Mouse (Mus musculus) thymus, adult 2 months (tissue): ENCODE results near the gene A730049H05Rik.

Experiments used
- CTCF ChIP-seq: fragments of 200-500 bp; IDR thresholded peaks from 2 replicates; pipeline ENCODE4 v1.5.1; 2012; ENCODE audit warnings: mild to moderate bottlenecking, control low read depth, low read length, moderate library complexity, borderline replicate concordance; ENCODE audit not compliant: control insufficient read depth, poor library complexity, insufficient read depth; ENCODE audit errors: extremely low read depth
- POLR2A ChIP-seq: fragments of 200-500 bp; IDR thresholded peaks from 2 replicates; pipeline ENCODE4 v1.6.1; 2012; ENCODE audit warnings: mild to moderate bottlenecking, low read length, control low read depth, moderate library complexity; ENCODE audit not compliant: control insufficient read depth, poor library complexity, insufficient read depth; ENCODE audit errors: extremely low read depth

GRCm38 (mm10) chr6:92822006-92822405 is 5.7 kb downstream of the A730049H05Rik start:
- TF ChIP-seq CTCF (no peak), POLR2A (no peak)
